Mouse (Mus musculus): ENCODE data around the gene Scnm1.

- TF ChIP-seq POLR2A (IDR thresholded peaks at IDR 0.05; ENCODE audit: insufficient read depth, low read length) (no peak), CTCF (IDR thresholded peaks at IDR 0.05; ENCODE audit: low read depth, low read length) (no peak), EP300 (IDR thresholded peaks at IDR 0.05; ENCODE audit: insufficient read depth, low read depth, low read length) (no peak)
These were observed 21.1 kb downstream of the Scnm1 start for GRCm38 (mm10) chr3:95112760-95113159.

Measured in ES-Bruce4 (cell line).